Mouse (Mus musculus): Measurements from ENCODE around the gene Omt2a. TPM values are rescaled to one million over a fixed set of nuclear protein-coding genes. Genes with fewer than 3 reads are reported as not detected.

Gene Omt2a
- not detected in 2 replicates for polyA plus RNA-seq (2015; fragmentation: Nextera tagmentation; extraction: Ambion mirVana)

- no peaks in the 10 kb centered on the region for H3K36me3 ChIP-seq (ENCODE audit: control insufficient read depth, insufficient read depth)
- no peak within 1 kb of the TSS for H3K4me2 ChIP-seq (replicated peaks; ENCODE audit: low read depth)
- H3K9ac ChIP-seq (ENCODE audit: low read depth, low read length) = no peak within 1 kb of the TSS
- no peaks in the 10 kb centered on the region for H3K4me1 ChIP-seq (replicated peaks; ENCODE audit: control insufficient read depth, insufficient read depth, low read length)
- no peak within 1 kb of the TSS for H3K4me3 ChIP-seq (ENCODE audit: low read depth, low read length)
- no peak for ATAC-seq
- no peak within 1 kb of the TSS for H3K27ac ChIP-seq (ENCODE audit: low read depth, low read length)
- WGBS = 83% methylated on average over 2 of the region's 2 CpGs
- no peaks in the 10 kb centered on the region for H3K9me3 ChIP-seq (ENCODE audit: control insufficient read depth)
- TF ChIP-seq CTCF (IDR thresholded peaks at IDR 0.05; ENCODE audit: low read depth) = no peak
- H3K27me3 ChIP-seq (replicated peaks; ENCODE audit: control insufficient read depth, insufficient read depth, low read length) = no peaks in the 10 kb centered on the region
These were observed at the start of gene Omt2a for GRCm38 (mm10) chr9:78314696-78315095. Omt2a (minus strand) TSS chr9:78314796.

GRCm38 (mm10) chr9:78363374-78363773, 48.8 kb upstream of the Omt2a start:
- WGBS = 60% methylated on average over 6 of the region's 6 CpGs
- TF ChIP-seq CTCF (IDR thresholded peaks at IDR 0.05; ENCODE audit: low read depth) = no peak
- no peak for ATAC-seq

DNA sequence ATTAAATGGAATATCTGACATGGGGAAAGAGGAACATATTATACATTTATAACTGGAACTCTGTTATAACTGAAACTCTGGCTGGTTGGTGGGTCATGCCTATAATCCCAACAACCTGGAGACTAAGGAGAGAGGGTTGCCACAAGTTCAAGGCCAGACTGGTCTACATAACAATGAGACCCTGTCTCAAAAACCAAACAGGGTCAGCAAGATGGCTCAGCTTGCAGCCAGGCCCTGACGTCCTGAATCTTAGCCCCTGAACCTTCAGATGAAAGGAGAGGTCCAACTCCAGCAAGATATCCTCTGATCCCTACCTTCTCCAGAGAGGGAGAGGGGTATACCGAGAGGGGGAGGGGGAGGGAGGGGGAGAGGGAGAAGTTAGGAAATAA, 45.9 kb upstream of the Omt2a start:
- H3K4me2 ChIP-seq (replicated peaks; ENCODE audit: low read depth) = no peak overlapping the region
- H3K4me1 ChIP-seq (replicated peaks; ENCODE audit: control insufficient read depth, insufficient read depth, low read length) = no peaks in the 10 kb centered on the region
- ATAC-seq = no peak
- WGBS = 48% methylated on average over 2 of the region's 2 CpGs
- no peaks in the 10 kb centered on the region for H3K27me3 ChIP-seq (replicated peaks; ENCODE audit: control insufficient read depth, insufficient read depth, low read length)
- no peaks in the 10 kb centered on the region for H3K36me3 ChIP-seq (ENCODE audit: control insufficient read depth, insufficient read depth)
- no peak for TF ChIP-seq CTCF (IDR thresholded peaks at IDR 0.05; ENCODE audit: low read depth)
- H3K27ac ChIP-seq (ENCODE audit: low read depth, low read length) = no peak overlapping the region
- no peak overlapping the region for H3K4me3 ChIP-seq (ENCODE audit: low read depth, low read length)
- H3K9ac ChIP-seq (ENCODE audit: low read depth, low read length) = no peak overlapping the region
- no peaks in the 10 kb centered on the region for H3K9me3 ChIP-seq (ENCODE audit: control insufficient read depth)

More at GRCm38 (mm10) chr9:78363374-78363773, 48.8 kb upstream of the Omt2a start:
- no peaks in the 10 kb centered on the region for H3K36me3 ChIP-seq (ENCODE audit: control insufficient read depth, insufficient read depth)
- no peak overlapping the region for H3K4me3 ChIP-seq (ENCODE audit: low read depth, low read length)
- no peak overlapping the region for H3K27ac ChIP-seq (ENCODE audit: low read depth, low read length)
- H3K4me1 ChIP-seq (replicated peaks; ENCODE audit: control insufficient read depth, insufficient read depth, low read length) = no peaks in the 10 kb centered on the region
- no peak overlapping the region for H3K4me2 ChIP-seq (replicated peaks; ENCODE audit: low read depth)
- no peak overlapping the region for H3K9ac ChIP-seq (ENCODE audit: low read depth, low read length)
- H3K27me3 ChIP-seq (replicated peaks; ENCODE audit: control insufficient read depth, insufficient read depth, low read length) = no peaks in the 10 kb centered on the region
- H3K9me3 ChIP-seq (ENCODE audit: control insufficient read depth) = no peaks in the 10 kb centered on the region

- H3K4me1 ChIP-seq (replicated peaks; ENCODE audit: control insufficient read depth, insufficient read depth, low read length) = no peaks in the 10 kb centered on the region
- ATAC-seq = no peak
- H3K4me3 ChIP-seq (ENCODE audit: low read depth, low read length) = no peak overlapping the region
- no peak for TF ChIP-seq CTCF (IDR thresholded peaks at IDR 0.05; ENCODE audit: low read depth)
- H3K27me3 ChIP-seq (replicated peaks; ENCODE audit: control insufficient read depth, insufficient read depth, low read length) = no peaks in the 10 kb centered on the region
- no peaks in the 10 kb centered on the region for H3K9me3 ChIP-seq (ENCODE audit: control insufficient read depth)
- H3K9ac ChIP-seq (ENCODE audit: low read depth, low read length) = no peak overlapping the region
- H3K36me3 ChIP-seq (ENCODE audit: control insufficient read depth, insufficient read depth) = no peaks in the 10 kb centered on the region
- no peak overlapping the region for H3K4me2 ChIP-seq (replicated peaks; ENCODE audit: low read depth)
- no peak overlapping the region for H3K27ac ChIP-seq (ENCODE audit: low read depth, low read length)
- 75% methylated on average over 6 of the region's 6 CpGs for WGBS
These were observed 45.3 kb upstream of the Omt2a start for GRCm38 (mm10) chr9:78359750-78360483.

DNA sequence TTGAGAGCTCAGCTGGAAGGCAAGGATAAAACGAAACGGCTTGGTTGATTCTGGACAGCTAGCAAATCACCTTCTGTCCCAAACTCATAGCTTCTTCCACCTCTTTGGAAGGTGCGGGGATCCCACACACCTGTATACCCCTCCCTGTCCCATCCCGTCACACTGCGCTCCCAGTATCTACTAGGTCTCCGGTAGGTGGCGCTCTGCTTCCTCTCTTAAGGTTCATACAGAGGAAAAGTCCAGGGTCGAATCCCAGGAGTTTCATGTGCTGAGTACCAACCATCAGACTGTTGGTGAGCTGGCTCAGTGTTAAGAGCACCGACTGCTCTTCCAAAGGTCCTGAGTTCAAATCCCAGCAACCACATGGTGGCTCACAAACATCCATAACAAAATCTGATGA, 43.5 kb upstream of the Omt2a start:
- no peaks in the 10 kb centered on the region for H3K9me3 ChIP-seq (ENCODE audit: control insufficient read depth)
- H3K27ac ChIP-seq (ENCODE audit: low read depth, low read length) = no peak overlapping the region
- H3K4me2 ChIP-seq (replicated peaks; ENCODE audit: low read depth) = no peak overlapping the region
- H3K4me3 ChIP-seq (ENCODE audit: low read depth, low read length) = no peak overlapping the region
- 14% methylated on average over 9 of the region's 9 CpGs for WGBS
- no peaks in the 10 kb centered on the region for H3K4me1 ChIP-seq (replicated peaks; ENCODE audit: control insufficient read depth, insufficient read depth, low read length)
- H3K9ac ChIP-seq (ENCODE audit: low read depth, low read length) = no peak overlapping the region
- H3K27me3 ChIP-seq (replicated peaks; ENCODE audit: control insufficient read depth, insufficient read depth, low read length) = no peaks in the 10 kb centered on the region
- peak; percentile 44 for ATAC-seq
- H3K36me3 ChIP-seq (ENCODE audit: control insufficient read depth, insufficient read depth) = no peaks in the 10 kb centered on the region
- peak; percentile 86 for TF ChIP-seq CTCF (IDR thresholded peaks at IDR 0.05; ENCODE audit: low read depth)

DNA sequence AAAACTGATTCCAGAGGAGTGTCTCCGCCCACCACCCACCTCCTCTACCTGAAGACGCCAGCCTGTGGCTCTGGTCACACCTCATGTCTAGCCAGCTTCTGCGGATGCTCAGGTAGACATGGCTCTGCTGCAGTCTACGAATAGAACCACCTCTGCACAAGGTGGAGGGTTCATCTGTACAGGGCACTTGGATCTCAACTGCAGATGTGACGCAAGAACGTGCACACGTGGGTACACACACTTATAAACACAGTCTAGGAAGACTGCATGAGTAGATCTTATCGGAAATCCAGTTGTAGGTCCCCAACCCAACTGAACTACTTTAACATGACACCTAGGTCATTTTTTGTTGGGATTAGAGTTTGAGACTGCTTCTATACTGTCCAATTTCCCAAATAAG, 41.0 kb upstream of the Omt2a start, which contains the start of gene Gsta2:
Gene Gsta2 (minus strand): TSS at position 178 of the 400 bp plus-strand sequence.
- Histone ChIP-seq H3K27me3 (replicated peaks; ENCODE audit: control insufficient read depth, insufficient read depth, low read length) (no peaks in the 10 kb centered on the region), H3K27ac (ENCODE audit: low read depth, low read length) (peak within 1 kb of the TSS; percentile 51), H3K9me3 (ENCODE audit: control insufficient read depth) (no peaks in the 10 kb centered on the region), H3K9ac (ENCODE audit: low read depth, low read length) (no peak within 1 kb of the TSS), H3K36me3 (ENCODE audit: control insufficient read depth, insufficient read depth) (no peaks in the 10 kb centered on the region), H3K4me3 (ENCODE audit: low read depth, low read length) (no peak within 1 kb of the TSS), H3K4me1 (replicated peaks; ENCODE audit: control insufficient read depth, insufficient read depth, low read length) (no peaks in the 10 kb centered on the region), H3K4me2 (replicated peaks; ENCODE audit: low read depth) (no peak within 1 kb of the TSS)
- 68% methylated on average over 8 of the region's 8 CpGs for WGBS
- ATAC-seq = 0 out of 2 replicates have a peak, but pooled peaks have one; percentile 42
- TF ChIP-seq CTCF (IDR thresholded peaks at IDR 0.05; ENCODE audit: low read depth) = no peak
